Mouse (Mus musculus) embryonic facial prominence, embryonic 14.5 days (tissue): ENCODE measurements at regions not wholly inside any gene's neighbourhood (a gene's known extent, or its start where the extent isn't known, plus 50 kb on each side); places are given as distances from the start of the nearest gene placed in this dataset.

Source experiments
- ATAC-seq: fragments of 200-750 bp; cut with Nextera tagmentation; 2 replicates; pipeline ENCODE4 v1.8.0; 2017; ENCODE audit warnings: low read depth, moderate number of reproducible peaks, moderate TSS enrichment
- DNase-seq: peaks from one replicate; pipeline ENCODE4 v3.0.0-alpha.2; 2015; ENCODE audit warnings: low spot score
- H3K27ac ChIP-seq: fragments of 300-500 bp; sonication (generic); replicated peaks from 2 replicates; pipeline ENCODE4 v1.5.1; 2014; ENCODE audit warnings: low read depth, mild to moderate bottlenecking, low read length, moderate library complexity
- H3K27me3 ChIP-seq: fragments of 300-500 bp; sonication (generic); replicated peaks from 2 replicates; pipeline ENCODE4 v1.6.1; 2014; ENCODE audit warnings: low read length; ENCODE audit not compliant: control insufficient read depth, insufficient read depth
- H3K36me3 ChIP-seq: fragments of 300-500 bp; sonication (generic); 2 replicates; pipeline ENCODE4 v1.6.1; 2014; ENCODE audit warnings: low read length, mixed read lengths; ENCODE audit not compliant: control insufficient read depth, insufficient read depth
- H3K4me1 ChIP-seq: fragments of 300-500 bp; sonication (generic); 2 replicates; pipeline ENCODE4 v1.6.1; 2014; ENCODE audit warnings: antibody characterized with exemption, low read length; ENCODE audit not compliant: control insufficient read depth, insufficient read depth
- H3K4me2 ChIP-seq: fragments of 300-500 bp; sonication (generic); 2 replicates; pipeline ENCODE4 v1.6.1; 2014; ENCODE audit warnings: low read depth, mild to moderate bottlenecking, low read length, moderate library complexity, mixed read lengths
- H3K4me3 ChIP-seq: fragments of 300-500 bp; sonication (generic); 2 replicates; pipeline ENCODE4 v1.5.1; 2014; ENCODE audit warnings: low read depth, mild to moderate bottlenecking, low read length
- H3K9ac ChIP-seq: fragments of 300-500 bp; sonication (generic); 2 replicates; pipeline ENCODE4 v1.6.1; 2014; ENCODE audit warnings: low read depth, mild to moderate bottlenecking, low read length, moderate library complexity, mixed read lengths
- H3K9me3 ChIP-seq: fragments of 300-500 bp; sonication (generic); 2 replicates; pipeline ENCODE4 v1.6.1; 2016; ENCODE audit warnings: low read length; ENCODE audit not compliant: control insufficient read depth
- WGBS: fragments of 180-500 bp; shearing (Covaris S2); extraction: QIAGEN DNeasy Blood & Tissue Kit; methylation state at CpG from one replicate; pipeline ENCODE4 v1.1.7; 2014; 5-methylcytosine and 5-hydroxymethylcytosine counted together

DNA sequence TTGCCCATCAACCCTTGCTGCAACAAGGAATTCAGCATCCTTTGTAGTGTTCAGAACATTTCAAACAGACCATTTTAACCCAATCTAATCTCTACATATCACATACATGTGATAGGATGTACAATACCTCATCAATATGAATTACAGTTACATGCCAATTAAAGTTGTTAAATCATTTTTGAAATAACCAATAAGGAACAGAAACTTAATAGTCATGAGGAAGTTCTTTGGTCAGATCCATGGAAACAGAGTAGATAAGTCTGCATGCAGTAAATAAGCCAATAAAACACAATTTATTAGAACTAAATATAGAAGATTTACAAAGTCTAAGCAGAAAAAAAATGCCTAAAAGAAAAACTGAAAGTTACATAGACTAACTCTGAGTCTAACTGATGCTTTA, 136.9 kb upstream of the Rap2b start:
- DNase-seq (no peak), ATAC-seq (no peak)
- Histone ChIP-seq H3K9me3 (no peaks in the 10 kb centered on the region), H3K27ac (no peak overlapping the region), H3K4me3 (no peak overlapping the region), H3K27me3 (no peaks in the 10 kb centered on the region), H3K4me2 (no peak overlapping the region), H3K9ac (no peak overlapping the region), H3K36me3 (no peaks in the 10 kb centered on the region), H3K4me1 (no peaks in the 10 kb centered on the region)

DNA sequence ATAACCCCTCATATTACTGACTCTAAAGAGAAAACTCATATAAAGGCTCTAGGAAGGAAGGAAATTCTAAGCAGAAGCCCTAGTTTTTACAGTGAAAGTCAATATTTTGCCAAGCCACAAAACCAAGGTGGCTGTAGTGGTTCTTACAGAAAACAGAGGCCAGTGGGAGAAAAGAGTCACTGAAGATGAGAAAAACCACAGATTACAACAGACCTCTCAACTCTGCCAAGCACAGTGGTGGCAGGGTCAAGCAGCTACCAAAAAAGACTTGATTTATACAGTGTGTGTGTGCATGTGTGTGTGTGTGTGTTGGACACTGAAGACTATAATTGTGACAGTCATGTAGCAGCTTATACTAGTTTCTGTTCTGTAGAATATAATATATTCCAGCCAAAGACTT, 136.4 kb upstream of the Rap2b start:
- peak; percentile 43 for DNase-seq
- H3K4me3 ChIP-seq, result no peak overlapping the region
- H3K27me3 ChIP-seq, result no peaks in the 10 kb centered on the region
- H3K36me3 ChIP-seq, result no peaks in the 10 kb centered on the region
- H3K4me2 ChIP-seq, result no peak overlapping the region
- no peaks in the 10 kb centered on the region for H3K4me1 ChIP-seq
- no peaks in the 10 kb centered on the region for H3K9me3 ChIP-seq
- no peak for ATAC-seq
- H3K9ac ChIP-seq, result no peak overlapping the region
- no peak overlapping the region for H3K27ac ChIP-seq

DNA sequence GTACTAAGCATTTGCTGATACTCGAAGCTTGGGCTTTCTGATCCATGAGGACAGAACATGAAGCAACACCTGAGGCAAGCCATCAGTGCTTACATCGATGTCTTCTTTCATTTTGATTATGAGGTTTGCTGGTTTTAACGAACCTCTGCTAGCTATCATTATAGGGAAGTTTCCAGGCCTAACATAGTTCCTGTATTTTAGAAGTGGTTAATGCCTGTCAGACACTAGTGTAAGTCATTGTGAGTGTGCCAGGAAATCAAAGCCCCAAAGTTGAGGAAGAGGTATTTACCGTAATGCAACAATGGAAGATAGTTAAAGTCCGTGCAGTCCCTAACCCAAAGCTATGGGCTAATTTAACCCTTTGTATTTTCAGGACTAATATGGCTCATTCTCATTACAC, 120.1 kb upstream of the Rap2b start:
- H3K4me1 ChIP-seq, result no peaks in the 10 kb centered on the region
- no peak overlapping the region for H3K9ac ChIP-seq
- H3K36me3 ChIP-seq, result no peaks in the 10 kb centered on the region
- no peak overlapping the region for H3K27ac ChIP-seq
- no peak overlapping the region for H3K4me2 ChIP-seq
- WGBS, result 79% methylated on average over 5 of the region's 5 CpGs
- ATAC-seq (no peak), DNase-seq (no peak)
- H3K9me3 ChIP-seq, result no peaks in the 10 kb centered on the region
- H3K27me3 ChIP-seq, result no peaks in the 10 kb centered on the region
- H3K4me3 ChIP-seq, result no peak overlapping the region

DNA sequence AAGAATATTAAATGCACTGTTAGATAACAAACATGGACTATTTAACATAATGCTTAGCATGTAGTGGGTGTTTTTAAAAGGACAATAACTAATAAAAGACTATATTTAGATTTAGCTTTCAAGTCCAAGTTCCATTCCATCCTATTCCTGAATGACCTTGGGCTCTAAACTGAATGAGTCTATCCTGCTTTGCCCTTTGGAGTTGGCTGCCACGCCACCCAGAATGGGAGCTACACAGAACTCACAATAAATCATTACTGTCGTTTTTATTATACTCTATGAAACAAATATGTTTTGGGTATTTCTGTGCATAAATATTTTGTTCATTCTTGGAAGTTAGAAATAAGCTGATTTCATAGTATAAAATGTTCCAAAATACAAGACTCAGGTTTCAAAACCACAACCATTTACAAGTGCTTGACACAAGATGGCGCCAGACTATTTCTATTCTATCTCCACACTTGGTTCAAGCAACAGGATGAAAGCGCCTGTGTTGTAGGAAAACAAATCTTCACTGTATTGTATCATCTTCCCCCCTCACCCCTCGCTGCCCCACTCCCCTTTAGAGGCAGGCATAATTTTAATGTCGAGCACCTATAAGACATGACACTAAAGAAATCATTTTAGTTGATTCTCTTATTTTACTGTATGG, 117.4 kb upstream of the Rap2b start:
- Histone ChIP-seq H3K4me2 (no peak overlapping the region), H3K27me3 (no peaks in the 10 kb centered on the region), H3K4me1 (no peaks in the 10 kb centered on the region), H3K4me3 (no peak overlapping the region), H3K9me3 (no peaks in the 10 kb centered on the region), H3K27ac (no peak overlapping the region), H3K9ac (no peak overlapping the region), H3K36me3 (no peaks in the 10 kb centered on the region)
- peak; percentile 83 for DNase-seq
- 18% methylated on average over 6 of the region's 6 CpGs for WGBS
- ATAC-seq, result no peak

DNA sequence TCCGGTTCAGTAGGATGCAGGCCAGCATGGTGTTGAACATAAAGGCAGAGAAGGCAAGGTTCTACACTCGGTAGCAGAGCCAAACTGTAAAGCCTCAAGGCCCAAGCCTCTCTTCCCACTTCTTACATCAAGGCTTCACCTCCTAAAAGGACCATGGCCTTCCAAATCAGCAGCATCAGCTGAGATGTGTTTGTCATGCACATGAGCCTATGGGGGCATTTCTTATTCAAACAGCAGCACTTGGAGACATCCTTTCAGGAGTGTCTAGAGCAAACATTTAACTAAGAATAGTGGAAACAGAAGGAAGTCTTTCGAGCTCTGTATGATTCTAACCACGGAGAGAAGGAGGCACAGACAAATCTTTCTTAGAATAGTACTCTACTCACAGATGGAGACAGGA, 115.0 kb upstream of the Rap2b start:
- H3K27ac ChIP-seq, result no peak overlapping the region
- H3K4me2 ChIP-seq, result no peak overlapping the region
- no peaks in the 10 kb centered on the region for H3K27me3 ChIP-seq
- no peak overlapping the region for H3K4me3 ChIP-seq
- H3K4me1 ChIP-seq, result no peaks in the 10 kb centered on the region
- no peaks in the 10 kb centered on the region for H3K36me3 ChIP-seq
- no peak for ATAC-seq
- H3K9ac ChIP-seq, result no peak overlapping the region
- DNase-seq, result no peak
- no peaks in the 10 kb centered on the region for H3K9me3 ChIP-seq
- 81% methylated on average over 4 of the region's 4 CpGs for WGBS

DNA sequence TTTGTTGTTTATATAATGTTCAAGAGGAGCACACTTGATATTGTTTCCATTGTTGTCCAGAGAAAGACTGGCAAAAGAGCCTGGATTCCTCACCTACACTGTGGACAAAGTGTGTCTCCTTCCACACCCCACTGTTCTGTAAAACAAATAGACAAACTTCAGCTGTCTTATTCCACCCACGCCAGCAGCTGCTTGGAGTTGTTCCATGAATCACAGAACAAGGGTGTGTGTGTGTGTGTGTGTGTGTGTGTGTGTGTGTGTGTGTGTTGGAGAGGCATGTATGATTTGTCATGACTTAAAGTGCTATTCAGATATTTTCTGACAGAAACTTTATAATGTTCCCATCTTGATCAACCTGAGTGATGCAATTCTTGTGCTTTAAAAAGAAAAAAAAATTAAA, 114.1 kb upstream of the Rap2b start:
- WGBS, result 48% methylated on average over 1 of the region's 1 CpGs
- ATAC-seq, result no peak
- Histone ChIP-seq H3K9ac (no peak overlapping the region), H3K36me3 (no peaks in the 10 kb centered on the region), H3K4me1 (no peaks in the 10 kb centered on the region), H3K9me3 (no peaks in the 10 kb centered on the region), H3K27ac (no peak overlapping the region), H3K27me3 (no peaks in the 10 kb centered on the region), H3K4me3 (no peak overlapping the region), H3K4me2 (no peak overlapping the region)
- DNase-seq, result no peak

DNA sequence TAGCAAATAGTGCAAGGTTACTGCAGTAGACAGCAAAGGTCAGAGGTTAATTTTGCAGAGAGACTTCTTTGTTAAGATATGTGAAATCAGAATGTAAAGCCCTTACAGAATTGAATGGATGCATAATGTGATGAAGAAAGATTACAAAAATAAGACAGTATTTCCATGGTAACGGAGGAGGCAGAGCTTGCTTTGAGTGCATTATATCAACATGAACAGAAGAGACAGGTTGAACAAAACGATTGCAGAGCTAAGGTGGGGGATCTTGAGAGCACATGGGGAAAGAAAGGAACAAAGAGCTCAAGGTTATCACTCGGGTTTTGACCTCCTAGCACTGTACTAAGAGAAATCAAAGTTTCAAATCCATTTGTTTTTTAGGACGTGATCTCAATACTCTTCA, 106.2 kb upstream of the Rap2b start:
- Histone ChIP-seq H3K36me3 (no peaks in the 10 kb centered on the region), H3K27me3 (no peaks in the 10 kb centered on the region), H3K9me3 (no peaks in the 10 kb centered on the region), H3K4me1 (no peaks in the 10 kb centered on the region), H3K4me2 (no peak overlapping the region), H3K4me3 (no peak overlapping the region), H3K9ac (no peak overlapping the region), H3K27ac (no peak overlapping the region)
- 72% methylated on average over 4 of the region's 4 CpGs for WGBS
- DNase-seq (no peak), ATAC-seq (no peak)

DNA sequence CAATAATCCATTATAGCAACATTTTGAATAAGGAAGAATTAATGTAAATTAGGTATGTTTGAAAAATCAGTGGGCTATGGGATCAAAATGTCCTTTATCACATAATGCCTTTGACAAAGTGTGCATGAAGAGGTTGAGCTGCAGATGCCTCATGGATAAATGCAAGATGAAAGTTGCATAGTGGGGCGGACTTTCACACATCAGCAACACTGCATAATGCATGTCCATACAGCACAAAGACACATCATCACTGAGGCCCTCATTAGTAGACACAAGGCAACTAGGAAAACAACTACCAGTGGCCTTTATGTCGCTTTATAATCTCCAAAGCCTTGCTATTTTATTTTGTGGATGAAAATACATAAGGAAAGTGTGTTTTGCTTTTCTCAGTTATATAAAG, 105.8 kb upstream of the Rap2b start:
- 86% methylated on average over 2 of the region's 2 CpGs for WGBS
- no peaks in the 10 kb centered on the region for H3K36me3 ChIP-seq
- no peaks in the 10 kb centered on the region for H3K4me1 ChIP-seq
- ATAC-seq (no peak), DNase-seq (no peak)
- no peaks in the 10 kb centered on the region for H3K9me3 ChIP-seq
- H3K27me3 ChIP-seq, result no peaks in the 10 kb centered on the region
- H3K9ac ChIP-seq, result no peak overlapping the region
- H3K4me3 ChIP-seq, result no peak overlapping the region
- no peak overlapping the region for H3K4me2 ChIP-seq
- no peak overlapping the region for H3K27ac ChIP-seq

DNA sequence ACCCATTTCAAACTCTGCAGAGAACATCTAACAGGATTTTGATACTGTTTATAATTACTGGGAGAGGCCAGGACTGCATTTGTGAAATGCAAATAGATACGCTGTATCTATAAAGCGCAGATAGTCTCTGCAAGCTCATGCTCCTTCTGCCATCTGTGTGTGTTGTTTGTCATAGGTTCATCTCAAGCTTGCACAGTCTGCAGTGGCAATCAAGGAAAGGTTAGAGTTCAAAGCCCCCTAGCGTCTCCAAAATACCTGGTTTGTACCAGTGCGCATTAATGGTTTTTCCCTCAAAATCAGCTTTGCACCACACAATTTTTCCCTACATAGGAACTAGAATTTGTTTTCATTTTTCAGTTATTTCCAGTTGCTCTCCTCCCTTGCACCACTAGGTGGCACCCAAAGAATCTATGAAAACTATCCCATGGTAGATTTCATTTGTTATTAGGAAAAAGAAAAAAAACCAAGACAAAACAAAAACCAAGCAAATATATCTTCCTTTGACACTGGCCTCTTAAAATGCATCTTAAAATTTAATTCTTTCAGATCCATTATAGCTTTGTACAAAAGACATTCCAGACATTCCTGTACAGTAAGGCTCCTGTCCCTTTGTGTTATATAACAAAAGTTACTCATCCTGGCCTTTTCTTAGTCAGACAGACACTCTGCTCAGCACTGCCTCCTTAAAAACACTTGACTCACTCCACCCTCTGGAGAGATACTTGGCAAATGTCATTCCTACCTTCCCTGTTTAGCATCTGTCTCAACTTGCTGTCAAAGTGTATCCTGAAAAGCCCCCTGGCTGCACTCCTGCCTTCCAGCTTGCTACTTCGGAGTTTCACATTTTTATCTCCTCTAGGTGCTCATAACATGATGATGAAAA, 92.7 kb upstream of the Rap2b start:
- H3K4me1 ChIP-seq, result no peaks in the 10 kb centered on the region
- peak; percentile 55 for DNase-seq
- no peaks in the 10 kb centered on the region for H3K27me3 ChIP-seq

More for the DNA sequence above, 92.7 kb upstream of the Rap2b start:
- H3K9me3 ChIP-seq, result no peaks in the 10 kb centered on the region
- ATAC-seq, result no peak
- 67% methylated on average over 5 of the region's 5 CpGs for WGBS
- no peaks in the 10 kb centered on the region for H3K36me3 ChIP-seq
- H3K27ac ChIP-seq, result no peak overlapping the region
- H3K4me3 ChIP-seq, result no peak overlapping the region
- no peak overlapping the region for H3K4me2 ChIP-seq
- no peak overlapping the region for H3K9ac ChIP-seq
